Mouse (Mus musculus): ENCODE measurements around the gene Cyp1a1. TPM values are rescaled to one million over a fixed set of nuclear protein-coding genes. Genes with fewer than 3 reads are reported as not detected.

The Cyp1a1 gene
- polyA plus RNA-seq, 1 experiment, result not detected

DNA sequence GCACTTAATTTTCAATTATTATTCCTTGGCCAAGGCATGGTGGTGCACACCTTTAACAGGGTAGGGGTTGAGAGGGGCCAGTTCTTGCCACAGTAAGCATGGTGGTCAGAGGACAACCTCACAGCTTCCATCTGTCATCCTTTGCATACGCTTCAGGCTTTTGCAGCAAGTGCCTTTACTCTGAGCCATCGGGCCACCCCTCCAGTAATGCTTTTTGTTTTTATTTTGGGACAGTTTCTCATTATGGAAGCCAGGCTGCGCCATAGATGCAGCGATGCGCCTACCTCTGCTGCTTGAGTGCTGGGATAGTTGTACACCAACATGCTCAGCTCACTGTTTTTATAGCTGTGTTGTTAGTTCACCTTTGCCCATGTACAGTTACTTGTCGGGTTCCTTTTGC is 45.9 kb downstream of the Cyp1a1 start:
- TF ChIP-seq GATA1 (IDR thresholded peaks at IDR 0.05; ENCODE audit: low read length), result no peak
- TF ChIP-seq TAL1 (IDR thresholded peaks at IDR 0.05; ENCODE audit: low read length), result no peak
- H3K4me1 ChIP-seq (ENCODE audit: control insufficient read depth), result peaks cover 2% of the 10 kb centered on the region; the same call in 1 of the 2 replicates
- H3K9me3 ChIP-seq (ENCODE audit: control insufficient read depth, low read length), result no peaks in the 10 kb centered on the region
- H3K36me3 ChIP-seq (ENCODE audit: control insufficient read depth), result peaks cover 79% of the 10 kb centered on the region
- no peak overlapping the region for H3K4me3 ChIP-seq (replicated peaks)
- no peaks in the 10 kb centered on the region for H3K27me3 ChIP-seq (ENCODE audit: control insufficient read depth)

- no peak overlapping the region for H3K4me3 ChIP-seq (replicated peaks)
- no peaks in the 10 kb centered on the region for H3K27me3 ChIP-seq (ENCODE audit: control insufficient read depth)
- peaks cover 89% of the 10 kb centered on the region for H3K36me3 ChIP-seq (ENCODE audit: control insufficient read depth)
- no peak for TF ChIP-seq TAL1 (IDR thresholded peaks at IDR 0.05; ENCODE audit: low read length)
- TF ChIP-seq GATA1 (IDR thresholded peaks at IDR 0.05; ENCODE audit: low read length), result no peak
- no peaks in the 10 kb centered on the region for H3K9me3 ChIP-seq (ENCODE audit: control insufficient read depth, low read length)
- peaks cover 3% of the 10 kb centered on the region; the same call in 1 of the 2 replicates for H3K4me1 ChIP-seq (ENCODE audit: control insufficient read depth)
Measured at GRCm38 (mm10) chr9:57739863-57740262, 52.1 kb downstream of the Cyp1a1 start.

DNA sequence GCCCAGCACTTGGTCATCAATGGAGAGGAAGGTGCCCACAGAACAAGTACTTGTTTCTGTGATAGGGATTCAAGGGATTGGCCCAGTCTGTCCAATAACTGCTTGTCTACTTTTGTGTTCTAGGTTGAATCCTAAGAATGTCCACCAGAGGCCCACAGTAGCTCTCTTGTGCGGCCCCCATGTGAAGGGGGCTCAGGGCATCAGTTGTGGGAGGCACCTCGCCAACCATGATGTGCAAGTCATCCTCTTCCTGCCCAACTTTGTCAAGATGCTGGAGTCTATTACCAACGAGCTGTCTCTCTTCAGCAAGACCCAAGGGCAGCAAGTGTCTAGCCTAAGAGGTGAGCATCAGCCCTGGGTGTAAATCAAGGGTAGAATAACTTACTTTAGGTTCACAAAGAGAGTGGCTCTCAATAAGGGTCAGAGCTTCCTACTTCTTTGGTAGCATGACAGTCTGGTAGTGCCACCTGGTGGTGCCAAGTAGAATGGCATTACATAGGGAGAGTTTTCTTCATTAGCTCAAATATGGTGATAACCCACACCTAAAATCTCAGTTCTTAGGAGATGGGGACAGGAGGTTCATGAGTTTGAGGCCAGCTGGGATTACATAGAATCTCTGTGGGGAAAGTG is 56.8 kb downstream of the Cyp1a1 start:
- H3K27me3 ChIP-seq (ENCODE audit: control insufficient read depth), result no peaks in the 10 kb centered on the region
- no peak overlapping the region for H3K4me3 ChIP-seq (replicated peaks)
- peaks cover 99% of the 10 kb centered on the region for H3K36me3 ChIP-seq (ENCODE audit: control insufficient read depth)
- no peaks in the 10 kb centered on the region for H3K9me3 ChIP-seq (ENCODE audit: control insufficient read depth, low read length)
- no peak for TF ChIP-seq TAL1 (IDR thresholded peaks at IDR 0.05; ENCODE audit: low read length)
- peaks cover 2% of the 10 kb centered on the region; the same call in 1 of the 2 replicates for H3K4me1 ChIP-seq (ENCODE audit: control insufficient read depth)

- peaks cover 5% of the 10 kb centered on the region for H3K4me1 ChIP-seq (ENCODE audit: control insufficient read depth)
- H3K4me3 ChIP-seq (replicated peaks), result no peak overlapping the region
- H3K27me3 ChIP-seq (ENCODE audit: control insufficient read depth), result no peaks in the 10 kb centered on the region
- H3K9me3 ChIP-seq (ENCODE audit: control insufficient read depth, low read length), result no peaks in the 10 kb centered on the region
- H3K36me3 ChIP-seq (ENCODE audit: control insufficient read depth), result peaks cover 100% of the 10 kb centered on the region
- TF ChIP-seq GATA1 (IDR thresholded peaks at IDR 0.05; ENCODE audit: low read length) (no peak), TAL1 (IDR thresholded peaks at IDR 0.05; ENCODE audit: low read length) (no peak)
Measured at GRCm38 (mm10) chr9:57747067-57747466, 59.3 kb downstream of the Cyp1a1 start.

DNA sequence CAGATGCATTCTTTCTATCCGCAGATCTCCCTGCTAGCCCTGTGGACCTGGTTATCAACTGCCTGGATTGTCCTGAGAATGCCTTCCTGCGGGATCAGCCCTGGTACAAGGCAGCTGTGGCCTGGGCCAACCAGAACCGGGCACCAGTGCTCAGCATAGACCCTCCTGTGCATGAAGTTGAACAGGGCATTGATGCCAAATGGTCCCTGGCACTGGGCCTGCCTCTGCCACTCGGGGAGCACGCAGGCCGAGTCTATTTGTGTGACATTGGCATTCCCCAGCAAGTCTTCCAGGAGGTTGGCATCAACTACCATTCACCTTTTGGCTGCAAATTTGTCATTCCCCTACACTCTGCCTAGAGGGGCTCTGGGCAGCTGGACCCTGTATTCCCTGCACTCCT is 60.4 kb downstream of the Cyp1a1 start:
- TF ChIP-seq GATA1 (IDR thresholded peaks at IDR 0.05; ENCODE audit: low read length) (no peak), TAL1 (IDR thresholded peaks at IDR 0.05; ENCODE audit: low read length) (no peak)
- H3K4me1 ChIP-seq (ENCODE audit: control insufficient read depth), result peaks cover 3% of the 10 kb centered on the region
- H3K27me3 ChIP-seq (ENCODE audit: control insufficient read depth), result no peaks in the 10 kb centered on the region
- no peak overlapping the region for H3K4me3 ChIP-seq (replicated peaks)
- H3K9me3 ChIP-seq (ENCODE audit: control insufficient read depth, low read length), result no peaks in the 10 kb centered on the region
- H3K36me3 ChIP-seq (ENCODE audit: control insufficient read depth), result peaks cover 100% of the 10 kb centered on the region

DNA sequence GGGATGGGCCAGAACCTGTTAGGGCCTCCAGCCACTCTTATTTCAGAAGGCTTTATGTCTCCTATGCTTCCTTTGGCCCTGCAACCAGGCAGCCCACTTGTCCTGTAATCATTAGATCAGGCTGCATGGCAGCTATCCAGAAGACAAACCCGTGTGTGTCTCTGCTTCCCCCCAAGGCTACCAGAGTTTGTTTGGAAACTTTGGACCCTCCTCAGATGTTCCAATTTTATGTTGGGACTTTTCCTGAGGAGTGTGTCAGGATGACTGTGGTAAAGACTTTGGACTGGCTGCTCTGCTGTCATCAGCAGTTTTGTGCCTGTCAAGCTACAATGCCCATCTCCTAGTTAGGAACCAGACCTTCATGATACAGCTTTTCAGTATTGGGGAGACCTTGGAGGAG is 61.1 kb downstream of the Cyp1a1 start:
- H3K4me3 ChIP-seq (replicated peaks), result no peak overlapping the region
- TF ChIP-seq TAL1 (IDR thresholded peaks at IDR 0.05; ENCODE audit: low read length), result no peak
- H3K9me3 ChIP-seq (ENCODE audit: control insufficient read depth, low read length), result no peaks in the 10 kb centered on the region
- no peaks in the 10 kb centered on the region for H3K27me3 ChIP-seq (ENCODE audit: control insufficient read depth)
- H3K36me3 ChIP-seq (ENCODE audit: control insufficient read depth), result peaks cover 100% of the 10 kb centered on the region
- H3K4me1 ChIP-seq (ENCODE audit: control insufficient read depth), result peaks cover 3% of the 10 kb centered on the region

- no peak overlapping the region for H3K4me3 ChIP-seq (replicated peaks)
- H3K27me3 ChIP-seq (ENCODE audit: control insufficient read depth), result no peaks in the 10 kb centered on the region
- peaks cover 100% of the 10 kb centered on the region for H3K36me3 ChIP-seq (ENCODE audit: control insufficient read depth)
- TF ChIP-seq TAL1 (IDR thresholded peaks at IDR 0.05; ENCODE audit: low read length), result no peak
- no peak for TF ChIP-seq GATA1 (IDR thresholded peaks at IDR 0.05; ENCODE audit: low read length)
- H3K9me3 ChIP-seq (ENCODE audit: control insufficient read depth, low read length), result no peaks in the 10 kb centered on the region
- H3K4me1 ChIP-seq (ENCODE audit: control insufficient read depth), result peaks cover 11% of the 10 kb centered on the region
Measured at GRCm38 (mm10) chr9:57750901-57751300, 63.2 kb downstream of the Cyp1a1 start.

Other genes with a start within 250 kb of the Cyp1a1 start
- 0.42 and 0.93 TPM in 2 replicates for gene Ppcdc, start 247.8 kb upstream of the Cyp1a1 start, polyA plus RNA-seq (2012)
- 0.03 and 0.05 TPM in 2 replicates for gene Scamp5, start 219.9 kb upstream of the Cyp1a1 start, polyA plus RNA-seq (2012)
- gene Rpp25, start 183.9 kb upstream of the Cyp1a1 start, polyA plus RNA-seq (2012), result not detected in 2 replicates
- gene Cox5a, start 166.7 kb upstream of the Cyp1a1 start, polyA plus RNA-seq (2012), result 18.8 and 25.8 TPM in 2 replicates
- gene Fam219b, start 150.4 kb upstream of the Cyp1a1 start, polyA plus RNA-seq (2012), result 0.31 and 0.78 TPM in 2 replicates
- gene Mpi, start 135.2 kb upstream of the Cyp1a1 start, polyA plus RNA-seq (2012), result 0.08 and 0.16 TPM in 2 replicates
- gene Scamp2, start 127.0 kb upstream of the Cyp1a1 start, polyA plus RNA-seq (2012), result 0.38 and 0.76 TPM in 2 replicates
- 0.10 and 0.17 TPM in 2 replicates for gene Ulk3, start 98.5 kb upstream of the Cyp1a1 start, polyA plus RNA-seq (2012)
- gene Cplx3, start 81.6 kb upstream of the Cyp1a1 start, polyA plus RNA-seq (2012), result not detected in 2 replicates
- gene Lman1l, start 67.2 kb upstream of the Cyp1a1 start, polyA plus RNA-seq (2012), result not detected in 2 replicates
- gene Csk, start 34.3 kb upstream of the Cyp1a1 start, polyA plus RNA-seq (2012), result 6.1 TPM in 2 replicates
- gene Cyp1a2, start 4.2 kb upstream of the Cyp1a1 start, polyA plus RNA-seq (2012), result not detected in 2 replicates
- gene Edc3, start 20.6 kb downstream of the Cyp1a1 start, polyA plus RNA-seq (2012), result 0.40 and 0.69 TPM in 2 replicates
- 38.9 and 44.4 TPM in 2 replicates for gene Clk3, start 77.9 kb downstream of the Cyp1a1 start, polyA plus RNA-seq (2012)
- 1.8 and 1.9 TPM in 2 replicates for gene Arid3b, start 148.9 kb downstream of the Cyp1a1 start, polyA plus RNA-seq (2012)
- gene Ubl7, start 223.1 kb downstream of the Cyp1a1 start, polyA plus RNA-seq (2012), result 22.3 and 24.0 TPM in 2 replicates